Mouse (Mus musculus) kidney, embryonic 16.5 days (tissue): Measurements from ENCODE around the gene Pbx1. TPM values are rescaled to one million over a fixed set of nuclear protein-coding genes. Genes with fewer than 3 reads are reported as not detected.
A peak's percentile ranks its signal among the peaks of the same experiment; 100 is the strongest.

Source experiments
- ATAC-seq: fragments of 200-750 bp; cut with Nextera tagmentation; 2 replicates; pipeline ENCODE4 v1.8.0; 2017; ENCODE audit warnings: moderate TSS enrichment; ENCODE audit not compliant: low FRiP score, low TSS enrichment
- H3K27ac ChIP-seq: fragments of 300-500 bp; sonication (generic); 2 replicates; pipeline ENCODE4 v1.5.1; 2014; ENCODE audit warnings: low read length
- H3K27me3 ChIP-seq: fragments of 300-500 bp; sonication (generic); 2 replicates; pipeline ENCODE4 v1.6.1; 2014; ENCODE audit warnings: low read length, control low read depth, mixed read lengths; ENCODE audit not compliant: insufficient read depth
- H3K36me3 ChIP-seq: fragments of 300-500 bp; sonication (generic); 2 replicates; pipeline ENCODE4 v1.6.1; 2014; ENCODE audit warnings: low read length, control low read depth, mixed read lengths; ENCODE audit not compliant: insufficient read depth
- H3K4me1 ChIP-seq: fragments of 300-500 bp; sonication (generic); 2 replicates; pipeline ENCODE4 v1.6.1; 2014; ENCODE audit warnings: low read length, control low read depth, mixed read lengths; ENCODE audit not compliant: insufficient read depth
- H3K4me2 ChIP-seq: fragments of 300-500 bp; sonication (generic); replicated peaks from 2 replicates; pipeline ENCODE4 v1.6.1; 2014; ENCODE audit warnings: low read depth, low read length
- H3K4me3 ChIP-seq: fragments of 300-500 bp; sonication (generic); 2 replicates; pipeline ENCODE4 v1.5.1; 2014; ENCODE audit warnings: mild to moderate bottlenecking, low read length
- H3K9ac ChIP-seq: fragments of 300-500 bp; sonication (generic); replicated peaks from 2 replicates; pipeline ENCODE4 v1.6.1; 2014; ENCODE audit warnings: low read length
- H3K9me3 ChIP-seq: fragments of 300-500 bp; sonication (generic); 2 replicates; pipeline ENCODE4 v1.6.1; 2016; ENCODE audit warnings: low read length, control low read depth
- WGBS: fragments of 180-500 bp; shearing (Covaris S2); extraction: QIAGEN DNeasy Blood & Tissue Kit; methylation state at CpG from one replicate; pipeline ENCODE4 v1.1.7; 2014; 5-methylcytosine and 5-hydroxymethylcytosine counted together
- polyA plus RNA-seq: library from polyadenylated mRNA; unstranded; fragments of >200 nt; fragmentation: Nextera tagmentation; extraction: Ambion mirVana; gene quantifications from 2 replicates; pipeline ENCODE4 v1.2.1, GENCODE M21; 2015

Pbx1 gene
- polyA plus RNA-seq, 1 experiment from 2014 or later: 67.3 TPM

GRCm38 (mm10) chr1:168427596-168427995, 4.5 kb downstream of the Pbx1 start:
- no peak for ATAC-seq
- H3K36me3 ChIP-seq: no peaks in the 10 kb centered on the region
- H3K27me3 ChIP-seq: no peaks in the 10 kb centered on the region
- H3K9ac ChIP-seq: peak overlapping the region; percentile 77
- H3K27ac ChIP-seq: peak overlapping the region; percentile 94
- H3K4me1 ChIP-seq: peaks cover 51% of the 10 kb centered on the region
- no peaks in the 10 kb centered on the region for H3K9me3 ChIP-seq
- H3K4me3 ChIP-seq: peak overlapping the region; percentile 99
- peak overlapping the region; percentile 66 for H3K4me2 ChIP-seq
- WGBS: 7% methylated on average over 4 of the region's 4 CpGs

GRCm38 (mm10) chr1:168426900-168427299, 5.2 kb downstream of the Pbx1 start:
- ATAC-seq: no peak
- Histone ChIP-seq H3K4me2 (peak overlapping the region; percentile 66), H3K9me3 (no peaks in the 10 kb centered on the region), H3K4me1 (peaks cover 56% of the 10 kb centered on the region), H3K27me3 (no peaks in the 10 kb centered on the region), H3K9ac (peak overlapping the region; percentile 77), H3K36me3 (peaks cover 3% of the 10 kb centered on the region; the same call in 1 of the 2 replicates), H3K4me3 (peak overlapping the region; percentile 99), H3K27ac (peak overlapping the region; percentile 94)
- WGBS: 20% methylated on average over 9 of the region's 9 CpGs

GRCm38 (mm10) chr1:168426281-168426680, 5.8 kb downstream of the Pbx1 start:
- Histone ChIP-seq H3K27ac (peak overlapping the region; percentile 94), H3K27me3 (no peaks in the 10 kb centered on the region), H3K4me1 (peaks cover 60% of the 10 kb centered on the region), H3K9me3 (no peaks in the 10 kb centered on the region), H3K9ac (peak overlapping the region; percentile 77), H3K4me2 (peak overlapping the region; percentile 66), H3K36me3 (peaks cover 6% of the 10 kb centered on the region; the same call in 1 of the 2 replicates), H3K4me3 (peak overlapping the region; percentile 99)
- WGBS: 25% methylated on average over 7 of the region's 7 CpGs
- ATAC-seq: no peak

GRCm38 (mm10) chr1:168425017-168425705, 6.9 kb downstream of the Pbx1 start:
- Histone ChIP-seq H3K27me3 (no peaks in the 10 kb centered on the region), H3K4me1 (peaks cover 69% of the 10 kb centered on the region)

GRCm38 (mm10) chr1:168423389-168423930, 8.6 kb downstream of the Pbx1 start:
- Histone ChIP-seq H3K9ac (peak overlapping the region; percentile 64), H3K27ac (peak overlapping the region; percentile 50), H3K4me3 (peak overlapping the region; percentile 45), H3K9me3 (no peaks in the 10 kb centered on the region), H3K4me2 (peak overlapping the region; percentile 66), H3K27me3 (no peaks in the 10 kb centered on the region), H3K36me3 (peaks cover 25% of the 10 kb centered on the region), H3K4me1 (peaks cover 83% of the 10 kb centered on the region)
- 38% methylated on average over 11 of the region's 11 CpGs for WGBS
- ATAC-seq: peak; percentile 46; the same call in 1 of the 2 replicates

More at GRCm38 (mm10) chr1:168425017-168425705, 6.9 kb downstream of the Pbx1 start:
- Histone ChIP-seq H3K4me3 (peak overlapping the region; percentile 99), H3K9me3 (no peaks in the 10 kb centered on the region), H3K9ac (peak overlapping the region; percentile 65), H3K27ac (peak overlapping the region; percentile 48), H3K4me2 (peak overlapping the region; percentile 66), H3K36me3 (peaks cover 17% of the 10 kb centered on the region; the same call in 1 of the 2 replicates)
- 25% methylated on average over 5 of the region's 5 CpGs for WGBS
- ATAC-seq: peak; percentile 58; the same call in 1 of the 2 replicates

GRCm38 (mm10) chr1:168418903-168419302, 13.2 kb downstream of the Pbx1 start:
- WGBS: 68% methylated on average over 9 of the region's 9 CpGs
- H3K4me3 ChIP-seq: no peak overlapping the region
- peak overlapping the region; percentile 28; the same call in 1 of the 2 replicates for H3K27ac ChIP-seq
- no peak for ATAC-seq
- peaks cover 81% of the 10 kb centered on the region for H3K4me1 ChIP-seq
- H3K9me3 ChIP-seq: no peaks in the 10 kb centered on the region
- H3K4me2 ChIP-seq: peak overlapping the region; percentile 22; the same call in 1 of the 2 replicates
- H3K36me3 ChIP-seq: peaks cover 39% of the 10 kb centered on the region
- no peak overlapping the region for H3K9ac ChIP-seq
- H3K27me3 ChIP-seq: no peaks in the 10 kb centered on the region

- Histone ChIP-seq H3K9ac (0 out of 2 replicates have a peak overlapping the region, but pooled peaks have one; percentile 47), H3K4me1 (peaks cover 71% of the 10 kb centered on the region), H3K27ac (peak overlapping the region; percentile 55; the same call in 1 of the 2 replicates), H3K4me2 (peak overlapping the region; percentile 5; the same call in 1 of the 2 replicates), H3K36me3 (peaks cover 45% of the 10 kb centered on the region), H3K9me3 (no peaks in the 10 kb centered on the region), H3K4me3 (no peak overlapping the region), H3K27me3 (no peaks in the 10 kb centered on the region)
- WGBS: 55% methylated on average over 6 of the region's 6 CpGs
- ATAC-seq: no peak
These were observed 14.4 kb downstream of the Pbx1 start for GRCm38 (mm10) chr1:168417626-168418025.

- peak; percentile 77 for ATAC-seq
- H3K9ac ChIP-seq: peak overlapping the region; percentile 52
- H3K27me3 ChIP-seq: no peaks in the 10 kb centered on the region
- no peaks in the 10 kb centered on the region for H3K9me3 ChIP-seq
- WGBS: 20% methylated on average over 11 of the region's 11 CpGs
- H3K36me3 ChIP-seq: peaks cover 42% of the 10 kb centered on the region
- H3K27ac ChIP-seq: peak overlapping the region; percentile 71
- peak overlapping the region; percentile 5 for H3K4me2 ChIP-seq
- peaks cover 68% of the 10 kb centered on the region for H3K4me1 ChIP-seq
- no peak overlapping the region for H3K4me3 ChIP-seq
These were observed 15.2 kb downstream of the Pbx1 start for GRCm38 (mm10) chr1:168416729-168417437.

GRCm38 (mm10) chr1:168410611-168411010, 21.5 kb downstream of the Pbx1 start:
- Histone ChIP-seq H3K27me3 (no peaks in the 10 kb centered on the region), H3K9me3 (no peaks in the 10 kb centered on the region), H3K4me2 (no peak overlapping the region), H3K4me1 (peaks cover 67% of the 10 kb centered on the region), H3K9ac (no peak overlapping the region), H3K36me3 (peaks cover 11% of the 10 kb centered on the region; the same call in 1 of the 2 replicates), H3K4me3 (no peak overlapping the region), H3K27ac (peak overlapping the region; percentile 64; the same call in 1 of the 2 replicates)
- 10% methylated on average over 10 of the region's 10 CpGs for WGBS
- peak; percentile 72 for ATAC-seq
